Mouse (Mus musculus) G1E (cell line): ENCODE data around the gene Pde8b.

Experiments used
- CTCF ChIP-seq: IDR thresholded peaks from 2 replicates; pipeline ENCODE4 v1.5.1; 2012; ENCODE audit warnings: low read depth, low read length, inconsistent platforms, mixed read lengths
- GATA1 ChIP-seq: IDR thresholded peaks from 2 replicates; pipeline ENCODE4 v1.6.1; 2012; ENCODE audit warnings: borderline replicate concordance, low read length, inconsistent platforms, mixed read lengths

DNA sequence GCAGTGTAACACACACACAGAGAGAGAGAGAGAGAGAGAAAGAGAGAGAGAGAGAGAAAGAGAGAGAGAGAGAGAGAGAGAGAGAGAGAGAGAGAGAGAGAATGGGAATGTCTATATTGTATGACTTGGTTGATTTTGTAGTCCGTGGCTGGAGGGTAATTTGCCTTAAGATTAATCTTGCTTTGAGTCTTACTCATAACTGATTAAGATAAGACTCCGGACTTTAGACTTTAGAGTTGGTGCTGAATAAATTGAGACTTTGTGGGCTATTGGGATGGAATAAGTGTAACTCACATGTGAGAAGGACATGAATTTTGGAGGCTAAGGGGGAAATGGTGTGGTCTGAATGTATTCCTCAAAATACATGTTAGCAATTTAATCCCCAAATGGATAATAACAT is 7.1 kb downstream of the Pde8b start:
- no peak for TF ChIP-seq GATA1
- TF ChIP-seq CTCF: no peak
